ENCODE assay signal across 7 mouse cellular contexts in genomic region chr9:40390904-40391303, GRCm38 (mm10).
A peak's percentile ranks its signal among the peaks of the same experiment; 100 is the strongest.
DNase-seq lines count a peak whose midpoint lies in the region; ATAC-seq and TF ChIP-seq lines count a peak whose summit lies in the region.

No protein-coding gene starts in this region.

- no peaks in the 10 kb centered on the region for H3K36me3 ChIP-seq in lung, postnatal 0 days (ENCODE audit: insufficient read depth, low read length)
- H3K36me3 ChIP-seq in midbrain, embryonic 12.5 days: no peaks in the 10 kb centered on the region

- H3K4me3 ChIP-seq in lung, postnatal 0 days (ENCODE audit: low read depth, low read length): no peak overlapping the region
- H3K4me3 ChIP-seq in lung, adult 2 months (replicated peaks; ENCODE audit: extremely low read depth, low read depth, low read length): no peak overlapping the region
- H3K4me3 ChIP-seq in midbrain, embryonic 12.5 days: no peak overlapping the region

- no peak for TF ChIP-seq POLR2A in lung, adult 2 months (IDR thresholded peaks at IDR 0.05; ENCODE audit: borderline replicate concordance, extremely low read depth, low read depth, low read length)

- peak; percentile 28 for DNase-seq in lung, postnatal 0 days (ENCODE audit: low spot score)
- no peak for DNase-seq in lung, adult 2 months
- DNase-seq in adrenal gland, adult 8-10 months: peak; percentile 83
- DNase-seq in embryo, embryonic 10.5 days (ENCODE audit: low spot score): peak; percentile 41
- peak; percentile 58 for DNase-seq in kidney, adult 9 months
- DNase-seq in urinary bladder, postnatal 36 days (ENCODE audit: low spot score in 2 of 2): no peak

- H3K9ac ChIP-seq in lung, postnatal 0 days (replicated peaks; ENCODE audit: low read depth): no peak overlapping the region
- H3K9ac ChIP-seq in midbrain, embryonic 12.5 days (replicated peaks): no peak overlapping the region

- TF ChIP-seq EP300 in lung, postnatal 0 days (IDR thresholded peaks at IDR 0.05): no peak

- no peak overlapping the region for H3K4me2 ChIP-seq in lung, postnatal 0 days (replicated peaks; ENCODE audit: low read depth, low read length)
- peak overlapping the region; percentile 43 for H3K4me2 ChIP-seq in midbrain, embryonic 12.5 days (replicated peaks)

- ATAC-seq in lung, postnatal 0 days: peak; percentile 56
- peak; percentile 27; the same call in 1 of the 2 replicates for ATAC-seq in midbrain, embryonic 12.5 days (ENCODE audit: low FRiP score, low read depth)

- H3K27ac ChIP-seq in lung, postnatal 0 days (ENCODE audit: low read length): no peak overlapping the region
- H3K27ac ChIP-seq in midbrain, embryonic 12.5 days (replicated peaks): no peak overlapping the region

- 44% methylated on average over 8 of the region's 8 CpGs for WGBS in lung, postnatal 0 days
- whole genome bisulfite sequencing in lung, adult 2 months: 56% methylated on average over 8 of the region's 8 CpGs
- WGBS in midbrain, embryonic 12.5 days: 32% methylated on average over 8 of the region's 8 CpGs

- H3K4me1 ChIP-seq in lung, postnatal 0 days (ENCODE audit: insufficient read depth, low read depth, low read length): no peaks in the 10 kb centered on the region
- no peaks in the 10 kb centered on the region for H3K4me1 ChIP-seq in lung, adult 2 months (ENCODE audit: control insufficient read depth, insufficient read depth, low read length)
- peaks cover 21% of the 10 kb centered on the region for H3K4me1 ChIP-seq in midbrain, embryonic 12.5 days

- H3K9me3 ChIP-seq in lung, postnatal 0 days (ENCODE audit: low read length): no peaks in the 10 kb centered on the region
- no peaks in the 10 kb centered on the region for H3K9me3 ChIP-seq in midbrain, embryonic 12.5 days

- TF ChIP-seq CTCF in lung, postnatal 0 days (IDR thresholded peaks at IDR 0.05): peak; percentile 55
- TF ChIP-seq CTCF in lung, adult 2 months (IDR thresholded peaks at IDR 0.05; ENCODE audit: insufficient read depth, low read length): no peak

- no peaks in the 10 kb centered on the region for H3K27me3 ChIP-seq in lung, postnatal 0 days (replicated peaks; ENCODE audit: insufficient read depth, low read length)
- 0 out of 2 replicates have a peak, but pooled peaks cover 5% of the 10 kb centered on the region for H3K27me3 ChIP-seq in midbrain, embryonic 12.5 days

Comparison
In these comparisons a context has a peak if more than half of its experiments do, and no peak if none do; other contexts are left out.
1. DNase-seq: peak in lung, postnatal 0 days (single experiment), adrenal gland, adult 8-10 months (single experiment), embryo, embryonic 10.5 days (single experiment) and kidney, adult 9 months (single experiment); none in lung, adult 2 months (single experiment) and urinary bladder, postnatal 36 days (0 of 2).